Comparison of ENCODE assay signal across 9 mouse cellular contexts in genomic region chr11:95117030-95117429, GRCm38 (mm10). TPM values are rescaled to one million over a fixed set of nuclear protein-coding genes. Genes with fewer than 3 reads are reported as not detected.
DNase-seq lines count a peak whose midpoint lies in the region; ATAC-seq and TF ChIP-seq lines count a peak whose summit lies in the region.
"Had no signal": no experiment of that assay in that cellular context is flagged by ENCODE, and none has a peak within 500 bp of the region (broad histone marks: within the 10 kb centered on the region; RNA-seq: fewer than 3 reads in every experiment).

No protein-coding gene starts in this region.

- H3K27me3 ChIP-seq in kidney, embryonic 15.5 days = peaks cover 49% of the 10 kb centered on the region
- H3K27me3 ChIP-seq in limb, embryonic 13.5 days = peaks cover 49% of the 10 kb centered on the region
- peaks cover 5% of the 10 kb centered on the region; the same call in 1 of the 2 replicates for H3K27me3 ChIP-seq in stomach, postnatal 0 days (ENCODE audit: control insufficient read depth, insufficient read depth, low read length)

- no peak overlapping the region for H3K4me3 ChIP-seq in kidney, embryonic 15.5 days (replicated peaks)
- H3K4me3 ChIP-seq in limb, embryonic 13.5 days = no peak overlapping the region
- no peak overlapping the region for H3K4me3 ChIP-seq in stomach, postnatal 0 days (ENCODE audit: low read depth, low read length)

- no peak overlapping the region for H3K4me2 ChIP-seq in kidney, embryonic 15.5 days
- H3K4me2 ChIP-seq in limb, embryonic 13.5 days (replicated peaks) = no peak overlapping the region
- H3K4me2 ChIP-seq in stomach, postnatal 0 days (replicated peaks; ENCODE audit: low read depth) = no peak overlapping the region

- no peaks in the 10 kb centered on the region for H3K36me3 ChIP-seq in kidney, embryonic 15.5 days
- H3K36me3 ChIP-seq in limb, embryonic 13.5 days = no peaks in the 10 kb centered on the region
- no peaks in the 10 kb centered on the region for H3K36me3 ChIP-seq in stomach, postnatal 0 days (ENCODE audit: control insufficient read depth, insufficient read depth, low read length)

- DNase-seq in B cell, adult 2 months = peak; percentile 72 to 73
- peak; percentile 59 for DNase-seq in adrenal gland, adult 2 months
- DNase-seq in embryo, embryonic 11.5 days (ENCODE audit: low read depth, low spot score) = peak; percentile 82
- DNase-seq in stomach, postnatal 0 days (ENCODE audit: low spot score) = peak; percentile 73

- H3K4me1 ChIP-seq in kidney, embryonic 15.5 days = peaks cover 29% of the 10 kb centered on the region
- peaks cover 27% of the 10 kb centered on the region for H3K4me1 ChIP-seq in limb, embryonic 13.5 days
- H3K4me1 ChIP-seq in stomach, postnatal 0 days (replicated peaks; ENCODE audit: control insufficient read depth, insufficient read depth) = peaks cover 3% of the 10 kb centered on the region; the same call in 1 of the 2 replicates

- no peaks in the 10 kb centered on the region for H3K9me3 ChIP-seq in kidney, embryonic 15.5 days (replicated peaks)
- H3K9me3 ChIP-seq in limb, embryonic 13.5 days = no peaks in the 10 kb centered on the region
- H3K9me3 ChIP-seq in stomach, postnatal 0 days (ENCODE audit: control insufficient read depth, low read length) = no peaks in the 10 kb centered on the region

- H3K9ac ChIP-seq in kidney, embryonic 15.5 days = no peak overlapping the region
- H3K9ac ChIP-seq in limb, embryonic 13.5 days = no peak overlapping the region
- no peak overlapping the region for H3K9ac ChIP-seq in stomach, postnatal 0 days (ENCODE audit: low read length)

- peak; percentile 52 for ATAC-seq in granulocyte monocyte progenitor cell, adult 5-6 weeks (replicated peaks; ENCODE audit: poor library complexity, severe bottlenecking)
- ATAC-seq in kidney, embryonic 15.5 days (replicated peaks; ENCODE audit: low FRiP score) = peak; percentile 64
- peak; percentile 62 for ATAC-seq in limb, embryonic 13.5 days (ENCODE audit: low FRiP score, low read depth)
- ATAC-seq in monocyte, adult 5-6 weeks (replicated peaks; ENCODE audit: insufficient number of reproducible peaks, low FRiP score, low TSS enrichment, poor library complexity, severe bottlenecking) = peak; percentile 84
- peak; percentile 46 for ATAC-seq in stomach, postnatal 0 days (ENCODE audit: low FRiP score, low TSS enrichment)

- WGBS in kidney, embryonic 15.5 days = 3% methylated on average over 6 of the region's 6 CpGs
- 4% methylated on average over 6 of the region's 6 CpGs for WGBS in limb, embryonic 13.5 days
- WGBS in stomach, postnatal 0 days = 3% methylated on average over 6 of the region's 6 CpGs

- TF ChIP-seq CTCF in stomach, postnatal 0 days (IDR thresholded peaks at IDR 0.05; ENCODE audit: low read depth) = peak; percentile 98

- H3K27ac ChIP-seq in kidney, embryonic 15.5 days = no peak overlapping the region
- no peak overlapping the region for H3K27ac ChIP-seq in limb, embryonic 13.5 days
- H3K27ac ChIP-seq in stomach, postnatal 0 days (replicated peaks) = no peak overlapping the region

- no peak for TF ChIP-seq EP300 in stomach, postnatal 0 days (optimal IDR thresholded peaks at IDR 0.05)

RNA-seq across cellular contexts. Expression of gene Dlx3, which starts 2.9 kb away (rescaled TPM):
- under 1 TPM in 1 of 2 experiments, not detected in 1; 0.10 TPM for total RNA-seq in adrenal gland, adult 2 months (2021)
- 0.03 and 0.07 TPM in 2 replicates for polyA plus RNA-seq in adrenal gland, adult 2 months (2012; rRNA removed)
- total RNA-seq in granulocyte monocyte progenitor cell, adult 5-6 weeks (2014; fragmentation: Nextera tagmentation) = not detected in 2 replicates
- total RNA-seq in granulocyte monocyte progenitor cell, adult 5-6 weeks (2017) = not detected in 2 replicates
- polyA plus RNA-seq in kidney, embryonic 15.5 days (2015; fragmentation: Nextera tagmentation; extraction: Ambion mirVana) = 0.78 and 2.5 TPM in 2 replicates
- 10.2 and 14.2 TPM in 2 replicates for polyA plus RNA-seq in limb, embryonic 13.5 days (2015; fragmentation: Nextera tagmentation; extraction: Ambion mirVana)
- total RNA-seq in monocyte, adult 5-6 weeks (2017) = not detected in 3 replicates
- polyA plus RNA-seq in stomach, postnatal 0 days (2015; fragmentation: Nextera tagmentation; extraction: Ambion mirVana) = 8.0 and 8.5 TPM in 2 replicates

RNA-seq across cellular contexts. Expression of gene Dlx4, which starts 29.0 kb away (rescaled TPM):
- total RNA-seq in adrenal gland, adult 2 months (2021) = under 1 TPM in 1 of 2 experiments, not detected in 1; 0.21 TPM
- 0.17 and 0.25 TPM in 2 replicates for polyA plus RNA-seq in adrenal gland, adult 2 months (2012; rRNA removed)
- not detected in 2 replicates for total RNA-seq in granulocyte monocyte progenitor cell, adult 5-6 weeks (2014; fragmentation: Nextera tagmentation)
- total RNA-seq in granulocyte monocyte progenitor cell, adult 5-6 weeks (2017) = not detected in 2 replicates
- polyA plus RNA-seq in kidney, embryonic 15.5 days (2015; fragmentation: Nextera tagmentation; extraction: Ambion mirVana) = not detected in 2 replicates
- polyA plus RNA-seq in limb, embryonic 13.5 days (2015; fragmentation: Nextera tagmentation; extraction: Ambion mirVana) = 2.2 and 2.7 TPM in 2 replicates
- total RNA-seq in monocyte, adult 5-6 weeks (2017) = not detected in 3 replicates
- polyA plus RNA-seq in stomach, postnatal 0 days (2015; fragmentation: Nextera tagmentation; extraction: Ambion mirVana) = 1.6 and 1.7 TPM in 2 replicates
- total RNA-seq: gastrocnemius, postnatal 4 days had no signal

RNA-seq across cellular contexts. Expression of gene Itga3, which starts 40.4 kb away (rescaled TPM):
- 10 to 100 TPM; 37.8 to 54.0 TPM for total RNA-seq in adrenal gland, adult 2 months (2021)
- polyA plus RNA-seq in adrenal gland, adult 2 months (2012; rRNA removed) = 47.2 and 49.0 TPM in 2 replicates
- total RNA-seq in granulocyte monocyte progenitor cell, adult 5-6 weeks (2014; fragmentation: Nextera tagmentation) = not detected in 2 replicates
- total RNA-seq in granulocyte monocyte progenitor cell, adult 5-6 weeks (2017) = not detected in 2 replicates
- polyA plus RNA-seq in kidney, embryonic 15.5 days (2015; fragmentation: Nextera tagmentation; extraction: Ambion mirVana) = 21.0 and 22.9 TPM in 2 replicates
- 6.4 and 8.9 TPM in 2 replicates for polyA plus RNA-seq in limb, embryonic 13.5 days (2015; fragmentation: Nextera tagmentation; extraction: Ambion mirVana)
- 0.75 to 1.2 TPM (median 0.97 TPM) in 3 replicates for total RNA-seq in monocyte, adult 5-6 weeks (2017)
- 15.6 and 17.0 TPM in 2 replicates for polyA plus RNA-seq in stomach, postnatal 0 days (2015; fragmentation: Nextera tagmentation; extraction: Ambion mirVana)
